Mouse (Mus musculus) midbrain, embryonic 14.5 days (tissue): ENCODE data around the gene Ccnl1. TPM values are rescaled to one million over a fixed set of nuclear protein-coding genes. Genes with fewer than 3 reads are reported as not detected.
A peak's percentile ranks its signal among the peaks of the same experiment; 100 is the strongest.

Experiments used
- ATAC-seq: fragments of 200-750 bp; cut with Nextera tagmentation; 2 replicates; pipeline ENCODE4 v1.8.0; 2017; ENCODE audit warnings: moderate number of reproducible peaks, moderate library complexity; ENCODE audit not compliant: low FRiP score, low TSS enrichment
- DNase-seq: peaks from one replicate; pipeline ENCODE4 v3.0.0-alpha.2; 2015
- H3K27ac ChIP-seq: fragments of 300-500 bp; sonication (generic); replicated peaks from 2 replicates; pipeline ENCODE4 v1.5.1; 2014; ENCODE audit warnings: mild to moderate bottlenecking, low read depth, low read length, moderate library complexity
- H3K27me3 ChIP-seq: fragments of 300-500 bp; sonication (generic); 2 replicates; pipeline ENCODE4 v1.6.1; 2014; ENCODE audit warnings: low read length, control low read depth, mixed read lengths; ENCODE audit not compliant: control insufficient read depth, insufficient read depth
- H3K36me3 ChIP-seq: fragments of 300-500 bp; sonication (generic); 2 replicates; pipeline ENCODE4 v1.6.1; 2014; ENCODE audit warnings: low read length, control low read depth; ENCODE audit not compliant: control insufficient read depth, insufficient read depth
- H3K4me1 ChIP-seq: fragments of 300-500 bp; sonication (generic); 2 replicates; pipeline ENCODE4 v1.6.1; 2014; ENCODE audit warnings: mild to moderate bottlenecking, antibody characterized with exemption, low read length, control low read depth; ENCODE audit not compliant: control insufficient read depth, insufficient read depth
- H3K4me2 ChIP-seq: fragments of 300-500 bp; sonication (generic); 2 replicates; pipeline ENCODE4 v1.6.1; 2014; ENCODE audit warnings: mild to moderate bottlenecking, low read length, moderate library complexity
- H3K4me3 ChIP-seq: fragments of 300-500 bp; sonication (generic); replicated peaks from 2 replicates; pipeline ENCODE4 v1.5.1; 2014; ENCODE audit warnings: low read depth, low read length
- H3K9ac ChIP-seq: fragments of 300-500 bp; sonication (generic); replicated peaks from 2 replicates; pipeline ENCODE4 v1.6.1; 2014; ENCODE audit warnings: mild to moderate bottlenecking, low read length, moderate library complexity
- H3K9me3 ChIP-seq: fragments of 300-500 bp; sonication (generic); 2 replicates; pipeline ENCODE4 v1.6.1; 2016; ENCODE audit warnings: low read length, control low read depth, mixed read lengths; ENCODE audit not compliant: control insufficient read depth
- WGBS: fragments of 180-500 bp; shearing (Covaris S2); extraction: QIAGEN DNeasy Blood & Tissue Kit; methylation state at CpG from one replicate; pipeline ENCODE4 v1.1.7; 2014; 5-methylcytosine and 5-hydroxymethylcytosine counted together
- polyA plus RNA-seq: library from polyadenylated mRNA; unstranded; fragments of >200 nt; fragmentation: Nextera tagmentation; extraction: Ambion mirVana; gene quantifications from 2 replicates; pipeline ENCODE4 v1.2.1, GENCODE M21; 2014

Gene Ccnl1
- polyA plus RNA-seq, 1 experiment from 2014 or later = 99.0 TPM

- Histone ChIP-seq H3K9ac (no peak overlapping the region), H3K27me3 (no peaks in the 10 kb centered on the region), H3K4me3 (no peak overlapping the region), H3K4me1 (no peaks in the 10 kb centered on the region), H3K27ac (no peak overlapping the region), H3K36me3 (peaks cover 61% of the 10 kb centered on the region), H3K4me2 (no peak overlapping the region), H3K9me3 (no peaks in the 10 kb centered on the region)
- 98% methylated on average over 2 of the region's 2 CpGs for WGBS
- no peak for ATAC-seq
- DNase-seq = no peak
Observed at GRCm38 (mm10) chr3:65945277-65945932, 12.6 kb downstream of the Ccnl1 start.

- ATAC-seq = peak; percentile 31; the same call in 1 of the 2 replicates
Observed at GRCm38 (mm10) chr3:65944713-65945112, 13.3 kb downstream of the Ccnl1 start.

GRCm38 (mm10) chr3:65943453-65943852 lies 14.6 kb downstream of the Ccnl1 start:
- no peak for DNase-seq
- no peaks in the 10 kb centered on the region for H3K4me1 ChIP-seq
- H3K9ac ChIP-seq = no peak overlapping the region
- peaks cover 44% of the 10 kb centered on the region for H3K36me3 ChIP-seq
- no peak for ATAC-seq
- no peaks in the 10 kb centered on the region for H3K27me3 ChIP-seq
- no peak overlapping the region for H3K4me3 ChIP-seq
- WGBS = 88% methylated on average over 4 of the region's 4 CpGs
- H3K27ac ChIP-seq = no peak overlapping the region
- H3K4me2 ChIP-seq = no peak overlapping the region
- no peaks in the 10 kb centered on the region for H3K9me3 ChIP-seq

More at GRCm38 (mm10) chr3:65944713-65945112, 13.3 kb downstream of the Ccnl1 start:
- H3K36me3 ChIP-seq = peaks cover 54% of the 10 kb centered on the region
- H3K4me2 ChIP-seq = no peak overlapping the region
- H3K4me3 ChIP-seq = no peak overlapping the region
- H3K4me1 ChIP-seq = no peaks in the 10 kb centered on the region
- no peak overlapping the region for H3K9ac ChIP-seq
- WGBS = 95% methylated on average over 3 of the region's 3 CpGs
- no peaks in the 10 kb centered on the region for H3K27me3 ChIP-seq
- no peaks in the 10 kb centered on the region for H3K9me3 ChIP-seq
- no peak for DNase-seq
- H3K27ac ChIP-seq = no peak overlapping the region

GRCm38 (mm10) chr3:65941052-65941451 lies 17.0 kb downstream of the Ccnl1 start:
- no peaks in the 10 kb centered on the region for H3K27me3 ChIP-seq

GRCm38 (mm10) chr3:65938211-65938610 lies 19.8 kb downstream of the Ccnl1 start:
- DNase-seq = peak; percentile 76
- no peak for ATAC-seq
- Histone ChIP-seq H3K27me3 (no peaks in the 10 kb centered on the region), H3K9me3 (no peaks in the 10 kb centered on the region), H3K9ac (no peak overlapping the region), H3K4me2 (no peak overlapping the region), H3K36me3 (no peaks in the 10 kb centered on the region), H3K27ac (no peak overlapping the region), H3K4me3 (no peak overlapping the region), H3K4me1 (no peaks in the 10 kb centered on the region)
- WGBS = 22% methylated on average over 3 of the region's 3 CpGs

More at GRCm38 (mm10) chr3:65941052-65941451, 17.0 kb downstream of the Ccnl1 start:
- Histone ChIP-seq H3K9ac (no peak overlapping the region), H3K4me2 (no peak overlapping the region), H3K27ac (no peak overlapping the region), H3K9me3 (no peaks in the 10 kb centered on the region), H3K4me3 (no peak overlapping the region), H3K36me3 (peaks cover 21% of the 10 kb centered on the region), H3K4me1 (no peaks in the 10 kb centered on the region)
- ATAC-seq (no peak), DNase-seq (no peak)
- 93% methylated on average over 1 of the region's 1 CpGs for WGBS

GRCm38 (mm10) chr3:65936384-65936783 lies 21.7 kb downstream of the Ccnl1 start:
- H3K4me3 ChIP-seq = no peak overlapping the region
- ATAC-seq = no peak
- no peak overlapping the region for H3K9ac ChIP-seq
- no peak for DNase-seq
- H3K36me3 ChIP-seq = no peaks in the 10 kb centered on the region
- H3K27ac ChIP-seq = no peak overlapping the region
- H3K9me3 ChIP-seq = no peaks in the 10 kb centered on the region
- 35% methylated on average over 12 of the region's 12 CpGs for WGBS
- H3K4me2 ChIP-seq = no peak overlapping the region
- no peaks in the 10 kb centered on the region for H3K27me3 ChIP-seq
- H3K4me1 ChIP-seq = no peaks in the 10 kb centered on the region

- no peaks in the 10 kb centered on the region for H3K4me1 ChIP-seq
- no peaks in the 10 kb centered on the region for H3K36me3 ChIP-seq
- ATAC-seq (no peak), DNase-seq (no peak)
- no peak overlapping the region for H3K27ac ChIP-seq
- H3K4me3 ChIP-seq = no peak overlapping the region
- H3K27me3 ChIP-seq = no peaks in the 10 kb centered on the region
- 92% methylated on average over 4 of the region's 4 CpGs for WGBS
- H3K4me2 ChIP-seq = no peak overlapping the region
- no peak overlapping the region for H3K9ac ChIP-seq
- H3K9me3 ChIP-seq = no peaks in the 10 kb centered on the region
Observed at GRCm38 (mm10) chr3:65935153-65935552, 22.9 kb downstream of the Ccnl1 start.

GRCm38 (mm10) chr3:65933726-65934125 lies 24.3 kb downstream of the Ccnl1 start:
- Histone ChIP-seq H3K4me3 (no peak overlapping the region), H3K4me1 (peaks cover 9% of the 10 kb centered on the region), H3K36me3 (no peaks in the 10 kb centered on the region), H3K9me3 (no peaks in the 10 kb centered on the region), H3K9ac (no peak overlapping the region), H3K27me3 (no peaks in the 10 kb centered on the region), H3K27ac (no peak overlapping the region), H3K4me2 (no peak overlapping the region)
- 87% methylated on average over 4 of the region's 4 CpGs for WGBS
- ATAC-seq (no peak), DNase-seq (no peak)

- no peak for DNase-seq
- Histone ChIP-seq H3K9me3 (no peaks in the 10 kb centered on the region), H3K36me3 (no peaks in the 10 kb centered on the region), H3K4me2 (no peak overlapping the region), H3K4me3 (no peak overlapping the region), H3K27ac (no peak overlapping the region), H3K27me3 (no peaks in the 10 kb centered on the region), H3K9ac (no peak overlapping the region), H3K4me1 (peaks cover 9% of the 10 kb centered on the region)
- no peak for ATAC-seq
- whole genome bisulfite sequencing = 92% methylated on average over 7 of the region's 7 CpGs
Observed at GRCm38 (mm10) chr3:65931542-65931941, 26.5 kb downstream of the Ccnl1 start.
